Mouse (Mus musculus): Measurements from ENCODE around the gene Actr5. TPM values are rescaled to one million over a fixed set of nuclear protein-coding genes. Genes with fewer than 3 reads are reported as not detected.

Gene Actr5
- 9.4 TPM for polyA plus RNA-seq (2014; fragmentation: Illumina TruSeq; extraction: RNeasy Lipid Tissue Mini Kit (QIAGEN cat#74804); ENCODE audit: low read depth, low replicate concordance)

GRCm38 (mm10) chr2:158624718-158625222 is at the start of gene Actr5:
TSS of gene Actr5 (plus strand) at chr2:158624888.

DNA sequence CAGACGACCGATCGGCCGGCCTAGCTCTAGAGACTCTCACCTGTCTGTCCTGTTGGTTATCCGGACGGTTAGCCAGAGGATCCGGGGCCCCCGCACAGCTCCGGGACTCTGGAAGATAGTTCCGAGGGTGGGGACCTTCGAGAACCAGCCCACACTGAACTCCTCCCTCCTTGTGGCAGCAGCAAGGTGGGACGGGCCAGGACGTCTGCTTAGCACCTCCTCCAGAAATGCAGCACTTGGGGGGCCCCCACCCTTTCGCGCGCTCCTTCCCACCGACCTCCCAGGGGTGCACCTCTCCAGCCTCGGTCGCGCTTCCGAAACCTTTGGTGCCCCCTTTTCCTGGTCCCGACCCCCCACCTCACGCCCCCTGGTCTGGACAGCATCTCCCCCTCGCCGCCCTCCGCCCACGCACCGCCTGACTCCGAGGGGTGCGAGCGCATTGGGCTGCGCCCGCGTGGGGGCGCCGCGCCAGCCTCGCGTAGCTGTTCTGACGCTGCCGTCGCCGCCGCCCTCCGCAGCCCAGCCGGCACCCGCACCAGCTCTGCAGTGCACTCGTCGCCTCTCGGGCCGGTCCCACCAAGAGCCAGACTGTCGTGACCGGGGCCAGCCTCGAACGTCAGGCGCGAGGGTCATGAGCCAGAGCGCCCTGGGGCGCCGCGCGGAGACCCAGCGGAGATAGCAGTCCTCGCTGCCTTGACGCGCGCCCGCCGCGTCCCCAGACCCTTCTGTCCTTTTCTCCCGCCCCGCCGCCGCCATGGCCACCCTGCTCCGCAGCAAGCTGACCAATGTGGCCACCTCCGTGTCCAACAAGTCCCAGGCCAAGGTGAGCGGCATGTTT is 14.0 kb upstream of the Actr5 start, which contains the start of gene Slc32a1:
TSS of gene Slc32a1 (plus strand) at position 280 of the 838 bp plus-strand sequence.

GRCm38 (mm10) chr2:158665098-158665497 is 40.4 kb downstream of the Actr5 start, which contains the start of gene Ppp1r16b:
TSS of gene Ppp1r16b (plus strand) at chr2:158665398.

Other genes starting within 250 kb of the Actr5 start
- gene Snhg11, start 249.2 kb upstream of the Actr5 start, polyA plus RNA-seq (2014; fragmentation: Illumina TruSeq; extraction: RNeasy Lipid Tissue Mini Kit (QIAGEN cat#74804); ENCODE audit: low read depth, low replicate concordance): 0.50 TPM
- 20.0 TPM for gene Ralgapb, start 215.0 kb upstream of the Actr5 start, polyA plus RNA-seq (2014; fragmentation: Illumina TruSeq; extraction: RNeasy Lipid Tissue Mini Kit (QIAGEN cat#74804); ENCODE audit: low read depth, low replicate concordance)
- 6.1 TPM for gene Adig, start 122.3 kb upstream of the Actr5 start, polyA plus RNA-seq (2014; fragmentation: Illumina TruSeq; extraction: RNeasy Lipid Tissue Mini Kit (QIAGEN cat#74804); ENCODE audit: low read depth, low replicate concordance)
- not detected for gene Arhgap40, start 112.1 kb upstream of the Actr5 start, polyA plus RNA-seq (2014; fragmentation: Illumina TruSeq; extraction: RNeasy Lipid Tissue Mini Kit (QIAGEN cat#74804); ENCODE audit: low read depth, low replicate concordance)
- not detected for gene Slc32a1, start 14.1 kb upstream of the Actr5 start, polyA plus RNA-seq (2014; fragmentation: Illumina TruSeq; extraction: RNeasy Lipid Tissue Mini Kit (QIAGEN cat#74804); ENCODE audit: low read depth, low replicate concordance)
- 4.3 TPM for gene Ppp1r16b, start 40.5 kb downstream of the Actr5 start, polyA plus RNA-seq (2014; fragmentation: Illumina TruSeq; extraction: RNeasy Lipid Tissue Mini Kit (QIAGEN cat#74804); ENCODE audit: low read depth, low replicate concordance)
- 0.26 TPM for gene Fam83d, start 143.2 kb downstream of the Actr5 start, polyA plus RNA-seq (2014; fragmentation: Illumina TruSeq; extraction: RNeasy Lipid Tissue Mini Kit (QIAGEN cat#74804); ENCODE audit: low read depth, low replicate concordance)
- 14.9 TPM for gene Dhx35, start 169.9 kb downstream of the Actr5 start, polyA plus RNA-seq (2014; fragmentation: Illumina TruSeq; extraction: RNeasy Lipid Tissue Mini Kit (QIAGEN cat#74804); ENCODE audit: low read depth, low replicate concordance)

Data from heart, adult 10 weeks (tissue).